Mouse (Mus musculus): ENCODE measurements at regions not wholly inside any gene's neighbourhood (a gene's known extent, or its start where the extent isn't known, plus 50 kb on each side); places are given as distances from the start of the nearest gene placed in this dataset.

- TF ChIP-seq CTCF (IDR thresholded peaks at IDR 0.05; ENCODE audit: borderline replicate concordance, insufficient read depth, low read length) (no peak), POLR2A (IDR thresholded peaks at IDR 0.05; ENCODE audit: low read depth, low read length) (no peak)
- H3K27ac ChIP-seq (ENCODE audit: insufficient read depth, low read length) = no peak overlapping the region
- H3K4me3 ChIP-seq (ENCODE audit: insufficient read depth, low read length) = no peak overlapping the region
- 0 out of 2 replicates have a peak, but pooled peaks cover 6% of the 10 kb centered on the region for H3K4me1 ChIP-seq (ENCODE audit: control insufficient read depth, insufficient read depth, low read length)
These were observed 143.1 kb downstream of the Sox9 start for GRCm38 (mm10) chr11:112925140-112925539.

- 0 out of 2 replicates have a peak, but pooled peaks cover 3% of the 10 kb centered on the region for H3K4me1 ChIP-seq (ENCODE audit: control insufficient read depth, insufficient read depth, low read length)
- TF ChIP-seq POLR2A (IDR thresholded peaks at IDR 0.05; ENCODE audit: low read depth, low read length) (no peak), CTCF (IDR thresholded peaks at IDR 0.05; ENCODE audit: borderline replicate concordance, insufficient read depth, low read length) (no peak)
- H3K4me3 ChIP-seq (ENCODE audit: insufficient read depth, low read length) = no peak overlapping the region
- no peak overlapping the region for H3K27ac ChIP-seq (ENCODE audit: insufficient read depth, low read length)
These were observed 144.5 kb downstream of the Sox9 start for GRCm38 (mm10) chr11:112926330-112927025.

GRCm38 (mm10) chr11:112930186-112930808 is 148.3 kb downstream of the Sox9 start:
- TF ChIP-seq CTCF (IDR thresholded peaks at IDR 0.05; ENCODE audit: borderline replicate concordance, insufficient read depth, low read length) (no peak), POLR2A (IDR thresholded peaks at IDR 0.05; ENCODE audit: low read depth, low read length) (no peak)
- Histone ChIP-seq H3K4me3 (ENCODE audit: insufficient read depth, low read length) (no peak overlapping the region), H3K27ac (ENCODE audit: insufficient read depth, low read length) (no peak overlapping the region), H3K4me1 (ENCODE audit: control insufficient read depth, insufficient read depth, low read length) (no peaks in the 10 kb centered on the region)

- Histone ChIP-seq H3K4me1 (ENCODE audit: control insufficient read depth, insufficient read depth, low read length) (no peaks in the 10 kb centered on the region), H3K4me3 (ENCODE audit: insufficient read depth, low read length) (no peak overlapping the region), H3K27ac (ENCODE audit: insufficient read depth, low read length) (no peak overlapping the region)
- no peak for TF ChIP-seq CTCF (IDR thresholded peaks at IDR 0.05; ENCODE audit: borderline replicate concordance, insufficient read depth, low read length)
These were observed 156.0 kb downstream of the Sox9 start for GRCm38 (mm10) chr11:112938035-112938434.

GRCm38 (mm10) chr11:112951421-112951820 is 169.4 kb downstream of the Sox9 start:
- H3K27ac ChIP-seq (ENCODE audit: insufficient read depth, low read length) = no peak overlapping the region
- no peak overlapping the region for H3K4me3 ChIP-seq (ENCODE audit: insufficient read depth, low read length)
- TF ChIP-seq CTCF (IDR thresholded peaks at IDR 0.05; ENCODE audit: borderline replicate concordance, insufficient read depth, low read length) (no peak), POLR2A (IDR thresholded peaks at IDR 0.05; ENCODE audit: low read depth, low read length) (no peak)
- H3K4me1 ChIP-seq (ENCODE audit: control insufficient read depth, insufficient read depth, low read length) = no peaks in the 10 kb centered on the region

GRCm38 (mm10) chr11:112952356-112952755 is 170.3 kb downstream of the Sox9 start:
- TF ChIP-seq CTCF (IDR thresholded peaks at IDR 0.05; ENCODE audit: borderline replicate concordance, insufficient read depth, low read length) (no peak), POLR2A (IDR thresholded peaks at IDR 0.05; ENCODE audit: low read depth, low read length) (no peak)
- H3K27ac ChIP-seq (ENCODE audit: insufficient read depth, low read length) = no peak overlapping the region
- no peak overlapping the region for H3K4me3 ChIP-seq (ENCODE audit: insufficient read depth, low read length)
- H3K4me1 ChIP-seq (ENCODE audit: control insufficient read depth, insufficient read depth, low read length) = no peaks in the 10 kb centered on the region

GRCm38 (mm10) chr11:112953491-112953890 is 171.5 kb downstream of the Sox9 start:
- Histone ChIP-seq H3K4me1 (ENCODE audit: control insufficient read depth, insufficient read depth, low read length) (no peaks in the 10 kb centered on the region), H3K27ac (ENCODE audit: insufficient read depth, low read length) (no peak overlapping the region), H3K4me3 (ENCODE audit: insufficient read depth, low read length) (no peak overlapping the region)
- TF ChIP-seq POLR2A (IDR thresholded peaks at IDR 0.05; ENCODE audit: low read depth, low read length) (no peak), CTCF (IDR thresholded peaks at IDR 0.05; ENCODE audit: borderline replicate concordance, insufficient read depth, low read length) (no peak)

GRCm38 (mm10) chr11:112956748-112957440 is 174.9 kb downstream of the Sox9 start:
- TF ChIP-seq POLR2A (IDR thresholded peaks at IDR 0.05; ENCODE audit: low read depth, low read length) (no peak), CTCF (IDR thresholded peaks at IDR 0.05; ENCODE audit: borderline replicate concordance, insufficient read depth, low read length) (no peak)
- Histone ChIP-seq H3K4me1 (ENCODE audit: control insufficient read depth, insufficient read depth, low read length) (no peaks in the 10 kb centered on the region), H3K4me3 (ENCODE audit: insufficient read depth, low read length) (no peak overlapping the region), H3K27ac (ENCODE audit: insufficient read depth, low read length) (no peak overlapping the region)

- Histone ChIP-seq H3K27ac (ENCODE audit: insufficient read depth, low read length) (no peak overlapping the region), H3K4me1 (ENCODE audit: control insufficient read depth, insufficient read depth, low read length) (no peaks in the 10 kb centered on the region), H3K4me3 (ENCODE audit: insufficient read depth, low read length) (no peak overlapping the region)
- TF ChIP-seq CTCF (IDR thresholded peaks at IDR 0.05; ENCODE audit: borderline replicate concordance, insufficient read depth, low read length) = no peak
- TF ChIP-seq POLR2A (IDR thresholded peaks at IDR 0.05; ENCODE audit: low read depth, low read length) = no peak
These were observed 177.6 kb downstream of the Sox9 start for GRCm38 (mm10) chr11:112959609-112960008.

GRCm38 (mm10) chr11:112973286-112973685 is 191.3 kb downstream of the Sox9 start:
- Histone ChIP-seq H3K27ac (ENCODE audit: insufficient read depth, low read length) (no peak overlapping the region), H3K4me1 (ENCODE audit: control insufficient read depth, insufficient read depth, low read length) (no peaks in the 10 kb centered on the region), H3K4me3 (ENCODE audit: insufficient read depth, low read length) (no peak overlapping the region)
- TF ChIP-seq CTCF (IDR thresholded peaks at IDR 0.05; ENCODE audit: borderline replicate concordance, insufficient read depth, low read length) = no peak
- TF ChIP-seq POLR2A (IDR thresholded peaks at IDR 0.05; ENCODE audit: low read depth, low read length) = no peak

Measured in embryonic fibroblast, embryonic 13.5 days (primary cell).